Mouse (Mus musculus) C2C12 (cell line): ENCODE data around the gene Myh9. TPM values are rescaled to one million over a fixed set of nuclear protein-coding genes. Genes with fewer than 3 reads are reported as not detected.
"Not testable (repeated sequence)": the region's sequence is repeated elsewhere in the genome, so short reads cannot be mapped to it uniquely, and the experiment has no call there.

Source experiments
- H3K27me3 ChIP-seq: one replicate; pipeline ENCODE4 v1.6.1; 2011; ENCODE audit not compliant: control insufficient read depth, insufficient read depth, insufficient read length
- H3K36me3 ChIP-seq: one replicate; pipeline ENCODE4 v1.6.1; 2011; ENCODE audit not compliant: control insufficient read depth, insufficient read depth
- H3K4me3 ChIP-seq: one replicate; pipeline ENCODE4 v1.5.1; 2011; ENCODE audit warnings: mild to moderate bottlenecking, control low read depth; ENCODE audit not compliant: poor library complexity, insufficient read depth, severe bottlenecking
- H3K79me2 ChIP-seq: one replicate; pipeline ENCODE4 v1.6.1; 2011; ENCODE audit not compliant: control insufficient read depth, insufficient read depth
- H3K79me3 ChIP-seq: one replicate; pipeline ENCODE4 v1.6.1; 2011; ENCODE audit warnings: low read depth, control low read depth
- H3ac ChIP-seq: one replicate; pipeline ENCODE3; 2011; ENCODE audit warnings: low read depth; ENCODE audit not compliant: control insufficient read depth, insufficient read length
- CEBPB ChIP-seq: IDR thresholded peaks from one replicate; pipeline ENCODE4 v1.6.1; 2011; ENCODE audit warnings: low read depth, mild to moderate bottlenecking, control low read depth, moderate library complexity
- CTCF ChIP-seq: IDR thresholded peaks from one replicate; pipeline ENCODE4 v1.5.1; 2011; ENCODE audit not compliant: control insufficient read depth, insufficient read depth, insufficient read length
- FOSL1 ChIP-seq: IDR thresholded peaks from one replicate; pipeline ENCODE4 v1.8.0; 2011; ENCODE audit warnings: mild to moderate bottlenecking, low read length; ENCODE audit not compliant: poor library complexity, insufficient read depth, severe bottlenecking
- MAX ChIP-seq: IDR thresholded peaks from one replicate; pipeline ENCODE4 v1.6.1; 2011; ENCODE audit warnings: mild to moderate bottlenecking, control low read depth
- MYOD1 ChIP-seq: IDR thresholded peaks from one replicate; pipeline ENCODE4 v1.6.1; 2011; ENCODE audit warnings: low read depth; ENCODE audit not compliant: control insufficient read depth, insufficient read length
- MYOG ChIP-seq: IDR thresholded peaks from one replicate; pipeline ENCODE4 v1.6.1; 2011; ENCODE audit not compliant: control insufficient read depth, insufficient read length; ENCODE audit errors: extremely low read depth
- USF1 ChIP-seq: IDR thresholded peaks from one replicate; pipeline ENCODE4 v1.6.1; 2011; ENCODE audit warnings: low read depth, mild to moderate bottlenecking, control low read depth, moderate library complexity
- polyA plus RNA-seq: library from polyadenylated mRNA; unstranded; fragments of >200 nt; fragmentation: generic; extraction: Trizol; gene quantifications from one replicate; pipeline ENCODE4 v1.2.1, GENCODE M21; 2012; ENCODE audit warnings: missing spikeins

Myh9 gene
- polyA plus RNA-seq, 1 experiment = 580 TPM

DNA sequence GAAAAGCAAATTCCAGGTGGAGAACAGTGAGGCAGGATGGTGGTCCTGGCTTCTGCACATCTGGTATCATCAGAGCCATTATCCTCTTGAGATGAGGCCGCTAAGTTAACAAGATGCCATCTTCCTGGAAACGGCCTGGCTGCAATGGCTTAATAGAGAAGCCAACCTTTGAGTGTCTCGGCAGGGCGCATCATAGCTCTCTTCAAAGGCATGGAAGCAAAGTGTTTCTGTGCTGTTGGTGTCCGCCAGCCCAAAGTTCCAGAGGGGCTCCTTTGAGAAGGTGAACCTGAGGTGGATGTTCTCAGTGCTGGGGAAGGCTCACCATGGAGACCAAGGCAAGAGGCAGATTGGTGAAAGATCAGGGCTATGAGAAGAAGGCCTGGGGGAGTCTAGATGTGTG lies 110.4 kb downstream of the Myh9 start:
- H3K4me3 ChIP-seq = no peak overlapping the region
- H3K27me3 ChIP-seq = no peaks in the 10 kb centered on the region
- H3K79me2 ChIP-seq = peaks cover 9% of the 10 kb centered on the region
- H3ac ChIP-seq = no peak overlapping the region
- TF ChIP-seq CEBPB (no peak), MYOD1 (no peak), FOSL1 (no peak), USF1 (no peak), CTCF (no peak), MAX (no peak), MYOG (no peak)
- H3K36me3 ChIP-seq = no peaks in the 10 kb centered on the region
- H3K79me3 ChIP-seq = no peaks in the 10 kb centered on the region

- not testable (repeated sequence) for H3ac ChIP-seq, H3K36me3 ChIP-seq, H3K79me3 ChIP-seq, H3K4me3 ChIP-seq, H3K79me2 ChIP-seq, H3K27me3 ChIP-seq
These were observed 113.2 kb downstream of the Myh9 start, which contains the start of gene Apol9b for GRCm38 (mm10) chr15:77728739-77729138. Gene Apol9b (plus strand): TSS chr15:77729039.

- not testable (repeated sequence) for H3K79me2 ChIP-seq, H3K79me3 ChIP-seq, H3ac ChIP-seq, H3K36me3 ChIP-seq, H3K27me3 ChIP-seq, H3K4me3 ChIP-seq
These were observed 114.2 kb downstream of the Myh9 start for GRCm38 (mm10) chr15:77727745-77728144.

- not testable (repeated sequence) for H3ac ChIP-seq, H3K4me3 ChIP-seq, H3K79me2 ChIP-seq, H3K36me3 ChIP-seq, H3K27me3 ChIP-seq, H3K79me3 ChIP-seq
- TF ChIP-seq CTCF = peak; percentile 7
These were observed 114.8 kb downstream of the Myh9 start for GRCm38 (mm10) chr15:77727139-77727538.

- not testable (repeated sequence) for H3K27me3 ChIP-seq, H3K36me3 ChIP-seq, H3K79me2 ChIP-seq, H3ac ChIP-seq, H3K79me3 ChIP-seq, H3K4me3 ChIP-seq
These were observed 116.5 kb downstream of the Myh9 start for GRCm38 (mm10) chr15:77725393-77726020.

- not testable (repeated sequence) for H3K79me2 ChIP-seq, H3ac ChIP-seq, H3K27me3 ChIP-seq, H3K36me3 ChIP-seq, H3K79me3 ChIP-seq, H3K4me3 ChIP-seq
These were observed 117.6 kb downstream of the Myh9 start for GRCm38 (mm10) chr15:77724208-77724911.

- not testable (repeated sequence) for H3K4me3 ChIP-seq, H3K27me3 ChIP-seq, H3K36me3 ChIP-seq, H3ac ChIP-seq, H3K79me3 ChIP-seq, H3K79me2 ChIP-seq
These were observed 120.5 kb downstream of the Myh9 start for GRCm38 (mm10) chr15:77721509-77721908.

DNA sequence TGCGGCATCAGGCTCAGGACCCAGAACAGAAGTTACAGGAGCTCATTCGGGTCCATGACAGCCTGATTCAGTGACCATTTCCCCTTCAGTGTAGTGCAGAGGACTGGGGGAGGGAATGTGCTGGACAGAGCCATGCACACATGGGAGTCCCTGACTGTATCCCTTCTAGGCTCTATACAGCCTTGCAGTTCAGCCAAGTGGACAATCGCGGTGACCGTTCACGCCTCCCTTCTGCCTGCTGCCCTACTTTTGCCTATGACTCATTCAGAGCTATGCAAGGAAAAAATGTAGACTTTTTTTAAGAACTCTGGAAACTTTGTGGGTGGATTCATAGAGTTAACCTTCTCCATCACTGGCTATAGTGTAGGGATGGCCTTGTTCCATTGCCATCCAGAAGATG lies 123.7 kb downstream of the Myh9 start:
- H3K36me3 ChIP-seq, H3ac ChIP-seq, H3K79me3 ChIP-seq, H3K4me3 ChIP-seq, H3K27me3 ChIP-seq, H3K79me2 ChIP-seq: not testable (repeated sequence)

Other genes with a start within 250 kb of the Myh9 start
- gene Apol10b, start 246.1 kb downstream of the Myh9 start, polyA plus RNA-seq = 7.6 TPM
- not detected for gene Gm36245, start 242.9 kb downstream of the Myh9 start, polyA plus RNA-seq
- gene Apol11b, start 198.9 kb downstream of the Myh9 start, polyA plus RNA-seq = 0.02 TPM
- not detected for gene Apol7e, start 143.3 kb downstream of the Myh9 start, polyA plus RNA-seq
- 49.1 TPM for gene Apol9b, start 113.1 kb downstream of the Myh9 start, polyA plus RNA-seq
- 0.46 TPM for gene Apol8, start 85.2 kb downstream of the Myh9 start, polyA plus RNA-seq
- 371 TPM for gene Txn2, start 86.8 kb upstream of the Myh9 start, polyA plus RNA-seq
- gene Foxred2, start 114.5 kb upstream of the Myh9 start, polyA plus RNA-seq = 7.3 TPM
- 428 TPM for gene Eif3d, start 128.6 kb upstream of the Myh9 start, polyA plus RNA-seq